Mouse (Mus musculus): ENCODE data around the gene Fam98a. TPM values are rescaled to one million over a fixed set of nuclear protein-coding genes. Genes with fewer than 3 reads are reported as not detected.

Gene Fam98a
- polyA plus RNA-seq, 1 experiment from 2014 or later = 11.6 TPM

DNA sequence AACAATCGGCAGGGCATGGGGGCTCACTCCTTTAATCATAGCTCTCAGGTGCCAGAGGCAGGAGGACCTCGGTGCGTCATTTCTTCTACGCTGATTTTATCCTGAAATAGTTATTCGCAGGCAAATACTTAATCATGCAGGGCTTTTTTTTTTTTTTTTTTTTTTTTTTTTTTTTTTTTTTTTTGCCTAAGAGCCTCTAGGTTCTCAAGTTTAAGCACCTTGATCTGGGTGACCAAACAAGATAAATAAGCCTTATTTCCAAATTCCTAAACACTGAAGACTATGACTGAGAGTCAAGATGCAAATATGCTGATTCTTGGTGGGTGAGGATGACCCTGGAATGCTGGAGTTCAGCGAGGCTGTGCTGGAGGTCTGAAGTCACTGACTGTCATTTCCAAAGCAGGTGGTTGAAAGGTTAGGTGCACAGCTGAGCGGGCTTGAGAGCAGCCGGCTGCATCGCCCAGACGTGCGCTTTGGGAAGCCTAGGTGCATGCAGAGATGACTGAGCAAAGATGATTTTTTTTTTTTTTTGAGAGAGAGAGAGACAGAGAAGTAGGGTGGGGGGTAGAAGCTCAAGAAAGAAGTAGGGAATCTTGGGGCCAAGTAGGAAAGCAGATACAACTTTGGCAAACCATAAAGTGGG is 854 bp downstream of the Fam98a start:
- no peaks in the 10 kb centered on the region for H3K27me3 ChIP-seq (replicated peaks; ENCODE audit: insufficient read depth, low read length)
- H3K36me3 ChIP-seq (ENCODE audit: insufficient read depth, low read length) = no peaks in the 10 kb centered on the region
- DNase-seq (ENCODE audit: low spot score) = peak; percentile 34
- TF ChIP-seq CTCF (IDR thresholded peaks at IDR 0.05) (no peak), EP300 (IDR thresholded peaks at IDR 0.05) (no peak)
- H3K4me3 ChIP-seq (ENCODE audit: low read depth, low read length) = peak overlapping the region; percentile 75
- H3K27ac ChIP-seq (ENCODE audit: low read length) = peak overlapping the region; percentile 23; the same call in 1 of the 2 replicates
- ATAC-seq = no peak
- H3K9ac ChIP-seq (replicated peaks; ENCODE audit: low read depth) = peak overlapping the region; percentile 85
- H3K4me2 ChIP-seq (replicated peaks; ENCODE audit: low read depth, low read length) = peak overlapping the region; percentile 89
- WGBS = 33% methylated on average over 11 of the region's 11 CpGs
- H3K4me1 ChIP-seq (ENCODE audit: insufficient read depth, low read depth, low read length) = no peaks in the 10 kb centered on the region
- no peaks in the 10 kb centered on the region for H3K9me3 ChIP-seq (ENCODE audit: low read length)

DNA sequence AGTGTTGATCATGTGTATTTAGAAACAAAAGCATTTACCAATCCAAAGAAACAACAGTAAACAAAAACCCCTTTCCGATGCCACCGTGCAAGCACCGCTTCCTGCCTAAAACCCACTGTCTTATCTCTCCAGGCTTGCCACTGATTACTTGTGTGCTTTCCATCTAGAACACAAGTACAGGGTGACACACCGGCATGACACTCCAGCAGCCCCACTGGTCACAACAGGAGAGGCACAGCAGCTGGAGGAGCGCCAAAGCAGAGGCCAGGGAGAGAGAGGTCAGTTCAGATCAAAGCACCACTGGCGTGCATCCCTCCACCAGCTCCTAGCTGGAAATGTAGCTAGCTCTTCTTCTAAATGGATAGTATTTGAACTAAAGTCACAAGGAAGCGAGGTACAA is 7.5 kb downstream of the Fam98a start:
- WGBS = 68% methylated on average over 7 of the region's 7 CpGs
- DNase-seq (ENCODE audit: low spot score) (no peak), ATAC-seq (no peak)
- H3K9ac ChIP-seq (replicated peaks; ENCODE audit: low read depth) = no peak overlapping the region
- H3K4me3 ChIP-seq (ENCODE audit: low read depth, low read length) = no peak overlapping the region
- H3K36me3 ChIP-seq (ENCODE audit: insufficient read depth, low read length) = no peaks in the 10 kb centered on the region
- no peaks in the 10 kb centered on the region for H3K27me3 ChIP-seq (replicated peaks; ENCODE audit: insufficient read depth, low read length)
- H3K9me3 ChIP-seq (ENCODE audit: low read length) = no peaks in the 10 kb centered on the region
- H3K27ac ChIP-seq (ENCODE audit: low read length) = no peak overlapping the region
- no peak for TF ChIP-seq EP300 (IDR thresholded peaks at IDR 0.05)
- TF ChIP-seq CTCF (IDR thresholded peaks at IDR 0.05) = no peak
- H3K4me1 ChIP-seq (ENCODE audit: insufficient read depth, low read depth, low read length) = no peaks in the 10 kb centered on the region
- H3K4me2 ChIP-seq (replicated peaks; ENCODE audit: low read depth, low read length) = no peak overlapping the region

DNA sequence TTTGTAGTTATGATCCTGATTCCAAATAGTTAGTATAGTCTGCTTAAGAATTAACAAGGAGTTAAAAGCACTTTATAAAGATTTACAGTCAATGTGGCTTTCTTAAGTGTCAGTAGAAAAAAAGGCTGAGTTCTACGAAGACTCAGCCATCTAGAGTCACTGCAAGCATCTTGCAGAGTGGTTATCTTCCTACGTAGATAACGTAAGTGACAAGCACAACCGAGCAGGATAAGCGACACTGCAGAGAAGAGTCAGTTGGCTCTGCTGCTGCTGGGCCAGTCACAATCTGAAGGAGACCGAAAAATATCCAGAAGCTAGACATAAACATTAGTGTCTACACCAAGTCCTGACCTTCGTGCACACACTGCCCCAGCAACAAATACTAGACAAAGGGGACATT is 8.3 kb downstream of the Fam98a start:
- no peaks in the 10 kb centered on the region for H3K4me1 ChIP-seq (ENCODE audit: insufficient read depth, low read depth, low read length)
- WGBS = 53% methylated on average over 7 of the region's 7 CpGs
- no peak overlapping the region for H3K27ac ChIP-seq (ENCODE audit: low read length)

DNA sequence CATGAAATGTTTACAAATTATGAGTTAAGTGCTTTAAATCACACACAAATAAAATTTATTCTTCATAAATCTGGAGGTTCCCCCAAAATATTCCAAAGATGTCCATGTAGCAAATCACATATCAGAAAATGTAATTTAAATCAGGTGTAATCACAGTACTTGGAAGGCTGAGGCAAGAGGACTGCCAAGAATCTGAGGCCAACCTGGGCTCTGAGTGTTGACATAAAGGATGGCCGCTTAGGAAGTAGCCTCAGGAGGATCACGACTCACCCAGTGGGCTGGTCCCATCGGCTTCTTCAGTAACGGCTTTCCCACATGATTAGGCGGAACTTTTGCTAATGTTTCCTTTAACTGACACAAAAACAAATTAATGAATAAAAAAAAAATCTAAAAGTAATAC is 11.9 kb downstream of the Fam98a start:
- DNase-seq (ENCODE audit: low spot score) = no peak
- no peak for TF ChIP-seq EP300 (IDR thresholded peaks at IDR 0.05)
- no peak for TF ChIP-seq CTCF (IDR thresholded peaks at IDR 0.05)
- ATAC-seq = no peak
- Histone ChIP-seq H3K4me2 (replicated peaks; ENCODE audit: low read depth, low read length) (no peak overlapping the region), H3K27me3 (replicated peaks; ENCODE audit: insufficient read depth, low read length) (no peaks in the 10 kb centered on the region), H3K36me3 (ENCODE audit: insufficient read depth, low read length) (no peaks in the 10 kb centered on the region), H3K4me3 (ENCODE audit: low read depth, low read length) (no peak overlapping the region), H3K27ac (ENCODE audit: low read length) (0 out of 2 replicates have a peak overlapping the region, but pooled peaks have one; percentile 26), H3K4me1 (ENCODE audit: insufficient read depth, low read depth, low read length) (no peaks in the 10 kb centered on the region), H3K9ac (replicated peaks; ENCODE audit: low read depth) (no peak overlapping the region), H3K9me3 (ENCODE audit: low read length) (no peaks in the 10 kb centered on the region)
- WGBS = 29% methylated on average over 5 of the region's 5 CpGs

More for the DNA sequence above, 8.3 kb downstream of the Fam98a start:
- H3K4me2 ChIP-seq (replicated peaks; ENCODE audit: low read depth, low read length) = no peak overlapping the region
- no peak for TF ChIP-seq CTCF (IDR thresholded peaks at IDR 0.05)
- TF ChIP-seq EP300 (IDR thresholded peaks at IDR 0.05) = no peak
- DNase-seq (ENCODE audit: low spot score) (no peak), ATAC-seq (no peak)
- no peaks in the 10 kb centered on the region for H3K36me3 ChIP-seq (ENCODE audit: insufficient read depth, low read length)
- H3K4me3 ChIP-seq (ENCODE audit: low read depth, low read length) = no peak overlapping the region
- no peak overlapping the region for H3K9ac ChIP-seq (replicated peaks; ENCODE audit: low read depth)
- no peaks in the 10 kb centered on the region for H3K27me3 ChIP-seq (replicated peaks; ENCODE audit: insufficient read depth, low read length)
- H3K9me3 ChIP-seq (ENCODE audit: low read length) = no peaks in the 10 kb centered on the region

DNA sequence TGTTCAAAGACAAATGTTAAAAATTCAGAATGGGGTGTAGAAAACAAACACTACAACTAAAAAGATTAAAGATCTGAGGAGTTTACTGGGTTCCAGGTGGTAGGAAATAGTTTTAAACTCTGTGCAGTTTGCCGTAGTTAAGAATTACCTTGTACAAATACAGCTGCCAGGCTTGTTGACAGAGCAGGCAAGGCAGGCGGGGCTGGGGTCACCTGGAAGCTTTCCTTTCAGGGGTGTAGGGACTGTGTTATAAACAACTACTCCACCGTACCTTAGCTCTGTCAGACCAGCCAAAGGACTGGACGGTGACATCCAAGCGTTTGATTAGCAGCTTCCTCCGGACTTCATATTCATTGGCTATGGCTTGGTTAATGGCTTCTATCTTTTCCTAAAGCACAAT is 12.6 kb downstream of the Fam98a start:
- TF ChIP-seq CTCF (IDR thresholded peaks at IDR 0.05) (no peak), EP300 (IDR thresholded peaks at IDR 0.05) (peak; percentile 28; the same call in 1 of the 2 replicates)
- 39% methylated on average over 6 of the region's 6 CpGs for WGBS
- Histone ChIP-seq H3K4me2 (replicated peaks; ENCODE audit: low read depth, low read length) (no peak overlapping the region), H3K4me3 (ENCODE audit: low read depth, low read length) (no peak overlapping the region), H3K27me3 (replicated peaks; ENCODE audit: insufficient read depth, low read length) (no peaks in the 10 kb centered on the region), H3K36me3 (ENCODE audit: insufficient read depth, low read length) (no peaks in the 10 kb centered on the region), H3K27ac (ENCODE audit: low read length) (peak overlapping the region; percentile 26; the same call in 1 of the 2 replicates), H3K4me1 (ENCODE audit: insufficient read depth, low read depth, low read length) (no peaks in the 10 kb centered on the region), H3K9ac (replicated peaks; ENCODE audit: low read depth) (no peak overlapping the region), H3K9me3 (ENCODE audit: low read length) (no peaks in the 10 kb centered on the region)
- DNase-seq (ENCODE audit: low spot score) (peak; percentile 36), ATAC-seq (peak; percentile 73)

DNA sequence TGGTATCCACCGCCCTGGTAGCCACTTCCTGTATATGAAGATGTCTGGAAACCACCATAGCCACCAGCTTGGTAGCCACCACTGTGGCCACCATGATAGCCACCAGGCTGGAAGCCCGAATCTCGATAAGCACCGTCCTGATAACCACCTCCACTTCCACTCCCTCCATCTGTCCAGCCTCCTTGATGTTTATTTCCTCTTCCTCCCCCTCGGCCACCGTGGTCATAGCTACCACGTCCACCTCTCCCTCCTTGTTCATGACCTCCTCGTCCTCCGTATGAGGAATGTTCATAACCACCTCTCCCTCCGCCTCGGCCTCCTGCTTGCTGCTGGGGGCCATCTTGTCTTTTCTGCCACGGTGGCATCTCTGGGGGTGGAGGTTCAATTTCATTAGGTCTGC is 13.3 kb downstream of the Fam98a start:
- Histone ChIP-seq H3K36me3 (ENCODE audit: insufficient read depth, low read length) (no peaks in the 10 kb centered on the region), H3K4me1 (ENCODE audit: insufficient read depth, low read depth, low read length) (no peaks in the 10 kb centered on the region), H3K27ac (ENCODE audit: low read length) (no peak overlapping the region; the same call in 1 of the 2 replicates), H3K4me3 (ENCODE audit: low read depth, low read length) (no peak overlapping the region), H3K9me3 (ENCODE audit: low read length) (no peaks in the 10 kb centered on the region), H3K4me2 (replicated peaks; ENCODE audit: low read depth, low read length) (no peak overlapping the region), H3K27me3 (replicated peaks; ENCODE audit: insufficient read depth, low read length) (no peaks in the 10 kb centered on the region), H3K9ac (replicated peaks; ENCODE audit: low read depth) (no peak overlapping the region)
- ATAC-seq (no peak), DNase-seq (ENCODE audit: low spot score) (no peak)
- no peak for TF ChIP-seq EP300 (IDR thresholded peaks at IDR 0.05)
- TF ChIP-seq CTCF (IDR thresholded peaks at IDR 0.05) = no peak
- WGBS = 62% methylated on average over 12 of the region's 12 CpGs
